Mouse (Mus musculus): ENCODE data around the gene Trim27.

GRCm38 (mm10) chr13:21183661-21184060 lies 4.4 kb downstream of the Trim27 start:
- TF ChIP-seq CTCF (IDR thresholded peaks at IDR 0.05) (no peak), EP300 (IDR thresholded peaks at IDR 0.05) (no peak)
